Mouse (Mus musculus): Measurements from ENCODE around the gene Zbtb22.
"Not testable (repeated sequence)": the region's sequence is repeated elsewhere in the genome, so short reads cannot be mapped to it uniquely, and the experiment has no call there.

Zbtb22 gene

DNA sequence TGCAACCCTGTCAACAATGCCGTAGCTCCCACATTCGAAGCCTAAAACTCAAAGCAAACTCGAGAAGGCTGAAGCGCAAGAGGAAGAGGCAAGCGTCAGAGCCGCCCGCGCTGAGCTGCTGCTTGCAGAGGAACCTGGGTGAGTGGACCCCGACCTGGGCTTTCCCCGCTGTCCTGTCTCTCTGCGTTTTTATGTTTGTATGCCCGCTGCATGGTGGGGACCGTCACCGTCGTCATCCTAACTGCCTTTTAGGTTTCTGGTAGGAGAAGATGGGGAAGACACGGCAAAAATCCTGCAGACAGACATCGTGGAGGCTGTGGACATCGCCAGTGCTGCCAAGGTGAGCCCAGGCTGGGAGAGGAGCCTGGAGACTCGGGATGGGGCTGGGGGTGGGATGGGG, 25.7 kb downstream of the Zbtb22 start:
- no peak for DNase-seq (ENCODE audit: low read depth, low spot score)

DNA sequence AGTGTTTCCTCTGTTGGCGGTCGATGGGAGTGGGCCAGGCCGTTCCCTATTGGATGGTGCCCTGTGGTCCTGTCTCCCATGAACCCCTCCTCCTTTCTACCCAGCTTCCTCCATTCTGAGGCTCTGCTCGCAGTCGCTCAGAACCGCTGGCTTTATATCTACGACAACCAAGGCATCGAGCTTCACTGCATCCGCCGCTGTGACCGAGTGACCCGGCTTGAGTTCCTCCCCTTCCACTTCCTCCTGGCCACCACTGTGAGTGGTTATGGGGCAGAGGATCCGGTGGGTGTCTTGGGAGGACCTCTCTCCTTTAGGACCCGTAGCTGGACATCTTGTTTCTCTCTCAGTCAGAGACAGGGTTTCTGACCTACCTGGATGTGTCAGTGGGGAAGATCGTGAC, 27.8 kb downstream of the Zbtb22 start:
- no peak for DNase-seq (ENCODE audit: low read depth, low spot score)

- DNase-seq (ENCODE audit: low read depth, low spot score), result no peak
These were observed 31.9 kb downstream of the Zbtb22 start for GRCm38 (mm10) chr17:33947430-33948089.

GRCm38 (mm10) chr17:33948090-33948904, 32.6 kb downstream of the Zbtb22 start:
- DNase-seq (ENCODE audit: low read depth, low spot score), result no peak

DNA sequence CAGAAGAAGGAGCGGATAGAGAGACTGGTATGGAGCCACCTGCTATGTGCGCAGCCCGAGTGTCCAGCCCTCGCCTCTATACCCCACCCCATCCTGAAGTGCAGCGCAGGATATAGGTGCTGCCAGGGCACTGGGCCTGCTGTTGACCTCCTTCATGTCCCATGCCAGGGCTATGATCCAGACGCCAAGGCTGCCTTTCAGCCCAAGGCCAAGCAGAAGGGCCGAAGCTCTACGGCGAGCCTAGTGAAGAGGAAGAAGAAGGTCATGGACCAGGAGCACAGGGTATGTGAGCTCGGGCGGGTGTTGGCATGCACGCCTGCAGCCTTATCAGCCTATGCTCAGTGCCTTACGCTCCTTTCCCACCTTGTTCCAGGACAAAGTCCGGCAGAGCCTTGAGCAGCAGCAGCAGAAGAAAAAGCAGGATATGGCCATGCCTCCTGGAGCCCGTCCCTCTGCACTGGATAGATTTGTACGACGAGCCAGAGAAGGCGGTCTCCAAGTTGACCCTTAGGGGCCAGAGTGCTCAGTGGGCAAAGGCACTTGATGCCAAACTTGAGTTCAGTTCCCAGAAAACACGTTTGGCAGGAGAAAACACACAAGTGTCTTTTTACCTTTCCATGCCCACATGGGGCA, 33.3 kb downstream of the Zbtb22 start:
- DNase-seq (ENCODE audit: low read depth, low spot score), result no peak

- DNase-seq (ENCODE audit: low read depth, low spot score), result no peak
These were observed 34.5 kb downstream of the Zbtb22 start for GRCm38 (mm10) chr17:33950131-33950625.

DNA sequence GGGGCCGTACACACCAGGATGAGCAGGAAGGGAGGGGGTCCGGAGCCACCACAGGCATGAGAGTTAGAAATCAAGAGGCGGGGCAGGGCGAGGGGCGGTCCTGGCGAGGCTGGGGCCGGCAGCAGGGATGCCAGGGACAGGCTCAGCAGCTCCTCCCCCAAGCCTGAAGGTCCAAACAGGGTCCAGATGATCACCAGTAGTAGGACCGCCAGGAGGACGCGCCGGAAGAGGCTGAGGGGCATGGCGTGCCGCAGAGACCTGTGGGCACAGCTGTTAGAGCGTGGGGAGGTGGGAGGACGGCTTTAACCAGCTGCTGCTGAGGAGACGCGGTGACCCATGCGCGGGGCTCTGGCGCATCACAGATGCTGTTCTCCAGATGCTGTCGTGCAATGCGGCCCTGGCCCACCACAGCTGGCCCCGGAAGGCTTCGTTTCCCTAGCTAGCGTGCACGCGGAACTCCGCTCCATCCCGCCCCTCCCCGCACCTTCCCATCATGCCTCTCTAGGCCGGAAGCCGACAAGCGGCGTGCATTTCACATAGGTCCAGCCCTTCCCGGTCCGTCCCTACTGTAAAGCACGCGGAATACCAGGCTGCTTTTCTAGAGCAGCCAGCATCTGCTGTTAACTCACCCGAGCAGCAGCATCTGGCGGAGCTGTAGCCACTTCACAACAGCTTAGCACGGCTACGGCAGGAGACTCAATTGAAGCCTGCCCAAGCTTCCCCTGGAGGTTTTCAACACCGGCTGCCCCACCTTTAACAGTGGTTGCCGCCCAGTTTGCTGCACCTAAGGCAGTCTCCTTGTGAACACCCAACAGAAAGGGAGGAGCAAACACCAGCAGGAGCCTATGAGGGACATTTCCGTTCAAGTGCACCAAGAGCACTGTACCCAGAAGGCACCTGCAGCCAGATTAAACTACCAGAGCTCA, 35.6 kb downstream of the Zbtb22 start, which contains the start of gene B3galt4:
Gene B3galt4, minus strand, starts transcription at position 468 of the 926 bp plus-strand sequence.
- DNase-seq (ENCODE audit: low read depth, low spot score), result peak; percentile 80

- DNase-seq (ENCODE audit: low read depth, low spot score), result not testable (repeated sequence)
These were observed 36.3 kb downstream of the Zbtb22 start for GRCm38 (mm10) chr17:33952015-33952414.

GRCm38 (mm10) chr17:33952879-33953278, 37.2 kb downstream of the Zbtb22 start:
- no peak for DNase-seq (ENCODE audit: low read depth, low spot score)

DNA sequence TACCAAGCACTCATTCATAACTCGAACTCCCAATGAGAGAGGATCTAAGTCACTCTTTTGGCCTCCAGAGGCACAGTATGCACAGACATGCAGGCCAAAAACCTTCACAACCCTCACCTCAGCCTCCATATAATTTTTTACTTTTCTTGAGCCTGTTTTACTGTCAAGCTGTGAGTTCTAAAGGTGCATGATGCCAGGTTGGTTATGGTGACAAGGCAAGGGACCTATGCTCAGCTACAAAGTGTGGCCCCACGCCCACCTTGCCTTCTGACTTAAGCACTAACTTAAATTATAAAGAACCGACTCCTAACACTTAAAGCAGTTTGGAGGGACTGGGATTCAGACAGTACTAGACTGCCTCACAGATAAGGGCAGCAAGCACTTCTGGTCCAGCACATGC, 37.6 kb downstream of the Zbtb22 start:
- DNase-seq (ENCODE audit: low read depth, low spot score), result no peak

- no peak for DNase-seq (ENCODE audit: low read depth, low spot score)
These were observed 38.4 kb downstream of the Zbtb22 start for GRCm38 (mm10) chr17:33953961-33954565.

DNA sequence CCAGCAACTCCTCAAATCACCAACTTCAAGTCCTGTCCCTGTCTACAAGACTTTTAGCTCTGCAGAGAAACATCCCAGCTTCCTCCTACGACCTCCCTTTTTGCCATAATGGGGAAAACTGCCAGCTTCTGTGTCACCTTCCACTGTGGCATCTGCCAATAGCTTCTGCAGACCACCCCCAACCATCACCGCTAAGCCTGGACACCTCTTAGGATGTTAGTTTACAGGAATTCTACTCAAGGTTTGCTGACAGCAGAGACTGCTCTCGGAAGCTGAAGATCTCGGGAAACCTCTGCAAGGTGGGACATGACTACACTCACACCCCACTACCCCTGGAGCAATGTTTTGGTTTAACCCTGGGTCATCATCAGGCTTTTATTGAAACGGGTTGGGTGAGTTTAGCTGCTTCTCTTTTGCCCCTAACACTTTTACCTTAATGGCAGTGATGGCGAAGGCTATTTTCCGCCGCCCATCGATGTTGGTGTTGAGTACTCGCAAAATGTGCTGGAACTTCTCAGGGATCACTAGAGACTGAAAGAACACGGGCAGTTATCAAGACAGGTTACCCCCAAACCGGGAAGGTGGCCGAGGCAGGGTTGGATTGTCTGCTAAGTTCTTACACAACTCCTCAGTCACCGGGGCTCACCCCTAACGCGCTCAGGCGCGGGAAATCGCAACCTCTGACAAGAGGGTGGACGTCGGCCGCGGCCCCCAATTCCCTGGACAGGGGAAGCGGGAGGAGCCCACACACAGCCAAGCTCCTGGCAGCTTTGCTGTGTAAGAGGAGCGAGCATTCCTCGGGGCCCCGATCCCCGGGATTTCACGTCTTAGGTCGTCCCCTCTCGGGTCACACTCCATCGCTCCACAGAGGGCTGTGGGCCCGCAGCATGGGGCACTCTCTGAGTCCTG, 39.2 kb downstream of the Zbtb22 start:
- DNase-seq (ENCODE audit: low read depth, low spot score), result no peak

GRCm38 (mm10) chr17:33955555-33956214, 40.0 kb downstream of the Zbtb22 start, which contains the start of the genes Vps52 and Rps18:
Gene Vps52, plus strand, starts transcription at chr17:33955812.
Gene Rps18, minus strand, starts transcription at chr17:33956001.
- peak; percentile 96 for DNase-seq (ENCODE audit: low read depth, low spot score)

- no peak for DNase-seq (ENCODE audit: low read depth, low spot score)
These were observed 40.6 kb downstream of the Zbtb22 start for GRCm38 (mm10) chr17:33956336-33956735.

DNA sequence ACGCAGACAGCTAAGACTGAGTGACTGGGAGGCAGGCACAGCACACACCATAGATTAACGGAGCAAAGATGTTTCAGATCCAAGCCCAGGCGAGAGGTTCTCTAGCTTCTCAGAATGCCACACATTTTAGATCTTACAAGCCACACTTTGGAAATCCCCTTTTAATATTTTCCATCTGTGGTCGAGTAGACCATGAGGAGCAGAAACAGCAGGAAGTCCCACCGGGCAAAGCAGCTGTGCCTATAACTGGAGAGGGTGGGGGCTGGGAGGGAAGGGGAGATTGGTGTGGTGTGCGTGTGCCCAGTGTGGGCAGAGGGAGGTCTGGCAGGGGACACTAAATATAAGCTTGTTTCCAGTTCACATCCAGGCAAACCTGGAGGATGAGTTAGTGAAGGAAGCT, 41.8 kb downstream of the Zbtb22 start:
- no peak for DNase-seq (ENCODE audit: low read depth, low spot score)

DNA sequence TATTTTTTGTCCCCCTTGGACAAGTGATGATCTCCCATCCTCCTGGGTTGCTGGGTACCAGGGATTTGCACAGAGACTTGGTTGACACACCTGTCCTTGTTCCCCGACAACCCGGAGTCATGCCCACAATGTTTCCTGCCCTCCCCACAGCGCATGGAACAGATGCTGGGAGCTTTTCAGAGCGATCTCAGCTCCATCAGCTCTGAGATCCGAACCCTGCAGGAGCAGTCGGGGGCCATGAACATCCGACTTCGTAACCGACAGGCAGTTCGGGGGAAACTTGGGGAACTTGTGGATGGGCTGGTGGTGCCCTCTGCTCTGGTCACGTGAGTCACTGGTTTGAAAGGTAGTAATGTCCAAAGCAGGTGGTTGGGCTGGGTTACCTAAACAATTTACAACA, 42.7 kb downstream of the Zbtb22 start:
- DNase-seq (ENCODE audit: low read depth, low spot score), result no peak

DNA sequence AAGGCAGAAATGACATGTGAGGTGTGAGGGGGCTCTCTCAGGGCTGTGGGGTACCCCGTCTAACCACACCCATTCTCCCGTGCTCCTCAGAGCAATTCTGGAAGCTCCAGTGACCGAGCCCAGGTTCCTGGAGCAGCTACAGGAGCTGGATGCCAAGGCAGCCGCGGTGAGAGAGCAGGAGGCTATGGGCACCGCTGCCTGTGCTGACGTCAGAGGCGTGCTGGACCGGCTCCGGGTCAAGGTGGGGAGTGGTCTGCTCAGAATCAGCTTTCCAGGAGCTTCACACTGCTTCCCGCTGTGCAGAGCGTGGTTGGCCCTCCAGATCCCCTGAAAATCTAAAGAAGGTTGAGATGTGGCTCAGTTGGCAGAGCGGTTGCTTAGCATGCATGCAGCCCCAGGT, 43.4 kb downstream of the Zbtb22 start:
- no peak for DNase-seq (ENCODE audit: low read depth, low spot score)

DNA sequence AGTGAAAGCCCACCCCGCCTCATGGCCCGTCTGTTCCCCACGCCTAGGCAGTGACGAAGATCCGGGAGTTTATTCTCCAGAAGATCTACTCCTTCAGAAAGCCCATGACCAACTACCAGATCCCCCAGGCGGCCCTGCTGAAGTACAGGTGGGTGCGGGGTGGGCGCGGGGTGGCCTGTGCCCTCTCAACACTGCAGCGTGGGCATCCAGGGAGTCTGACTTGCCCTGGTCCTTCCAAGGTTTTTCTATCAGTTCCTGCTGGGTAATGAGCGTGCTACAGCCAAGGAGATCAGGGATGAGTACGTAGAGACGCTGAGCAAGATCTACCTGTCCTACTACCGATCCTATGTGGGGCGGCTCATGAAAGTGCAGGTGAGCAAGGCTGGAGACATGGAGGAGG, 44.2 kb downstream of the Zbtb22 start:
- DNase-seq (ENCODE audit: low read depth, low spot score), result no peak

DNA sequence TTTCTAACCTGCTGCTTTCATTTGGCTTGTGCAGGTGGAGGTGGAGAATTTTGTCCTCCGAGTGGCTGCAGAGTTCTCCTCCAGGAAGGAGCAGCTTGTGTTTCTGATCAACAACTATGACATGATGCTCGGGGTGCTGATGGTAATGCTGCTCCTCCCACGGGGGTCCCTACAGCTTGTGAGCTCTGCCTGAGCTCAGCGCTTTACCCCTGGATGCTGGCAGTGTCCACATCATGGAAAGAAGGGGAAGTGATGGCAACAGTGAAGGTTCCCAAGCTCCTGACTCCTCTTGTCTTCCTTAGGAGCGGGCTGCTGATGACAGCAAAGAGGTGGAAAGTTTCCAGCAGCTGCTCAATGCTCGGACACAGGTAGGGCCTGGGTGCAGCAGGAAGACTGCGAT, 47.2 kb downstream of the Zbtb22 start:
- no peak for DNase-seq (ENCODE audit: low read depth, low spot score)
